Mouse (Mus musculus) left cerebral cortex, adult 6 months (tissue): ENCODE data around the gene Pnliprp1. TPM values are rescaled to one million over a fixed set of nuclear protein-coding genes. Genes with fewer than 3 reads are reported as not detected.

Experiments used
- long read RNA-seq, 2 experiments: library from polyadenylated mRNA; unstranded; transcript quantifications; one replicate each; pipeline ENCODE4 v2.0.0; 2019 to 2020
- polyA plus RNA-seq: library from polyadenylated mRNA; unstranded; fragments of <200 nt; fragmentation: Nextera tagmentation; gene quantifications from 2 replicates; pipeline ENCODE4 v1.2.3, GENCODE M21; 2021

The Pnliprp1 gene
- polyA plus RNA-seq: not detected in 2 replicates
- long read RNA-seq, experiment 1: 0 reads
- long read RNA-seq, experiment 2: 0 reads

DNA sequence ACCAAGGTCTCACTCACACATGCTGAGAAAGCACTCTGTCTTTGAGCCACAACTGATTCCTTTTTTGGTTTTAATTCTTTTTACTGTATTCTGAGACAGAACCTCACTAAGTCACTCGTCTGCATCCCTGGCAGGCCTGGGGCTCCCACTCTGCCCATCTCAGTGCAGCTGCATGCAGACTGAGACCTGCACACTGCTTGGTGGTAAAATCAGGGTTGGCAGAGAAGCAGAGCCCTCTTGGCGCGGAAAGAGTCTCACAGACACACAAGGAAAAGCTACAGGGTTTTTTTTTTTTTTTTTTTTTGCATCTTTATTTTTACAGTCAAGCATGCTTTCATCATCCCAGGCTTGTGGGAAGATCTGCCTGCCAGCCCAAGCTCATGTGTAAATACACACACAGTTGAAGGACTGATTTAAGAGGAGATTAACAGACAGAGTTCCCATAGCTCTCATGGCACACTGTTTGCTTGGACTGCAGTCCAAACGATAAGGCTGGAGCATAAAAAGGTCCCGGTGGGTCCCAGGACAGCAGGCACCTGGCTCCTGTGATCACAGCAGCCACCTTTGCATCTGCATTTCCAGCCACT lies at the start of gene Pnliprp1:
TSS of gene Pnliprp1 (plus strand) at position 443 of the 587 bp plus-strand sequence.

DNA sequence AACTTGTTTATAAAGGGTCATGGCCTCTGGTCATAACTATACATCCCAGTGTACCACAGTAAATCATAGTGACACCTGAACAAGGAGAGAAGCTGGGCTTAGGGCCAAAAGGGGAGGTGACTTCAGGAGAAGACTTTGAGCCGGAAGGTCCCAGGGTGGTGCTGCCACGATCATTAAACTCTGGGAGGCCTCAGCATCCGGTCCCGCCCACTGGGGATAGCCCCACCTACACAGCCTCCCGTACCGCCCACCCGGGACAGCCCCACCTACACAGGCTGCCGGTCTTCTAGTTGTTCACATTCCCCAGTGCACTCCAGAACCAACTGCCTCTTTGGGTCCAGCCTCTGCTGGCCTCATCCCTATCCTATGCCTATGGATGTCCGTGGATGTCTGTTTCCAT lies 30.7 kb downstream of the Pnliprp1 start, which contains the start of gene Pnliprp2:
TSS of gene Pnliprp2 (plus strand) at position 297 of the 400 bp plus-strand sequence.

Other genes with a start within 250 kb of the Pnliprp1 start
- gene Ccdc172, start 216.9 kb upstream of the Pnliprp1 start, polyA plus RNA-seq: 0.15 and 0.45 TPM in 2 replicates
- 1.1 and 1.6 TPM in 2 replicates for gene Pnlip, start 76.4 kb upstream of the Pnliprp1 start, polyA plus RNA-seq
- not detected in 2 replicates for gene Pnliprp2, start 30.8 kb downstream of the Pnliprp1 start, polyA plus RNA-seq
- gene 1700019N19Rik, start 65.6 kb downstream of the Pnliprp1 start, polyA plus RNA-seq: not detected in 2 replicates
- gene Eno4, start 214.5 kb downstream of the Pnliprp1 start, polyA plus RNA-seq: 0.69 and 1.1 TPM in 2 replicates
- 26.8 and 40.9 TPM in 2 replicates for gene Hspa12a, start 214.8 kb downstream of the Pnliprp1 start, polyA plus RNA-seq